Mouse (Mus musculus) macrophage (primary cell): ENCODE data around the gene Sept1. TPM values are rescaled to one million over a fixed set of nuclear protein-coding genes. Genes with fewer than 3 reads are reported as not detected.
"Not testable (repeated sequence)": the region's sequence is repeated elsewhere in the genome, so short reads cannot be mapped to it uniquely, and the experiment has no call there.

ENCODE experiments used
- H3K27ac ChIP-seq: fragments of 350-480 bp; formaldehyde crosslinking; 2 replicates; pipeline ENCODE4 v1.9.0; 2021
- H3K36me3 ChIP-seq: fragments of 350-480 bp; formaldehyde crosslinking; 2 replicates; pipeline ENCODE4 v1.9.0; 2021; ENCODE audit errors: inconsistent target
- H3K4me3 ChIP-seq: fragments of 350-480 bp; formaldehyde crosslinking; 2 replicates; pipeline ENCODE4 v1.9.0; 2021; ENCODE audit errors: inconsistent target
- H3K79me2 ChIP-seq: fragments of 350-480 bp; formaldehyde crosslinking; 2 replicates; pipeline ENCODE4 v1.9.0; 2021; ENCODE audit errors: inconsistent target
- WGBS: methylation state at CpG from one replicate; pipeline ENCODE4 v1.1.7; 2026; ENCODE audit warnings: inconsistent platforms; ENCODE audit not compliant: missing documents; 5-methylcytosine and 5-hydroxymethylcytosine counted together
- polyA plus RNA-seq: library from polyadenylated mRNA; stranded (reverse); fragments of 250-400 nt; gene quantifications from 3 replicates; pipeline ENCODE4 v1.2.4, GENCODE M21; 2018; ENCODE audit warnings: inconsistent platforms

Gene Sept1
- polyA plus RNA-seq, 1 experiment from 2014 or later, result 2.4 TPM

GRCm38 (mm10) chr7:127183345-127183744 is 49.6 kb downstream of the Sept1 start:
- Histone ChIP-seq H3K79me2 (no peaks in the 10 kb centered on the region), H3K36me3 (no peaks in the 10 kb centered on the region), H3K4me3 (no peak overlapping the region), H3K27ac (no peak overlapping the region)
- WGBS, result 84% methylated on average over 8 of the region's 8 CpGs

GRCm38 (mm10) chr7:127181724-127182123 is 51.2 kb downstream of the Sept1 start:
- not testable (repeated sequence) for H3K27ac ChIP-seq, H3K4me3 ChIP-seq, H3K36me3 ChIP-seq, H3K79me2 ChIP-seq
- 33% methylated on average over 3 of the region's 3 CpGs for WGBS

GRCm38 (mm10) chr7:127180783-127181182 is 52.1 kb downstream of the Sept1 start:
- H3K79me2 ChIP-seq, result no peaks in the 10 kb centered on the region
- H3K36me3 ChIP-seq, result no peaks in the 10 kb centered on the region
- H3K4me3 ChIP-seq, result no peak overlapping the region
- H3K27ac ChIP-seq, result no peak overlapping the region
- WGBS, result 31% methylated on average over 2 of the region's 2 CpGs

- Histone ChIP-seq H3K27ac (no peak overlapping the region), H3K36me3 (no peaks in the 10 kb centered on the region), H3K79me2 (no peaks in the 10 kb centered on the region), H3K4me3 (no peak overlapping the region)
- 89% methylated on average over 4 of the region's 4 CpGs for WGBS
Measured at GRCm38 (mm10) chr7:127176937-127177336, 56.0 kb downstream of the Sept1 start.

GRCm38 (mm10) chr7:127166501-127166900 is 66.4 kb downstream of the Sept1 start:
- Histone ChIP-seq H3K27ac (no peak overlapping the region), H3K36me3 (no peaks in the 10 kb centered on the region), H3K4me3 (no peak overlapping the region), H3K79me2 (no peaks in the 10 kb centered on the region)
- 94% methylated on average over 5 of the region's 5 CpGs for WGBS

GRCm38 (mm10) chr7:127165607-127166493 is 67.1 kb downstream of the Sept1 start:
- Histone ChIP-seq H3K36me3 (no peaks in the 10 kb centered on the region), H3K4me3 (no peak overlapping the region), H3K79me2 (no peaks in the 10 kb centered on the region), H3K27ac (peak overlapping the region; percentile 35)
- WGBS, result 70% methylated on average over 12 of the region's 12 CpGs

Other genes starting within 250 kb of the Sept1 start
- gene Mvp, start 218.5 kb downstream of the Sept1 start, polyA plus RNA-seq, result 88.1 to 116 TPM (median 99.9 TPM) in 3 replicates
- gene Pagr1b, start 216.6 kb downstream of the Sept1 start, polyA plus RNA-seq, result 1.4 to 5.2 TPM in 2 of 3 replicates, not detected in the other
- 1.1 to 15.9 TPM (median 13.4 TPM) in 3 replicates for gene Pagr1a, start 215.8 kb downstream of the Sept1 start, polyA plus RNA-seq
- 15.3 to 31.9 TPM (median 18.2 TPM) in 3 replicates for gene Gm42742, start 212.0 kb downstream of the Sept1 start, polyA plus RNA-seq
- not detected in 3 replicates for gene Prrt2, start 211.9 kb downstream of the Sept1 start, polyA plus RNA-seq
- gene Maz, start 206.1 kb downstream of the Sept1 start, polyA plus RNA-seq, result 58.9 to 102 TPM (median 70.2 TPM) in 3 replicates
- 1.8 to 5.1 TPM (median 4.4 TPM) in 3 replicates for gene Kif22, start 190.7 kb downstream of the Sept1 start, polyA plus RNA-seq
- gene Zg16, start 145.8 kb downstream of the Sept1 start, polyA plus RNA-seq, result not detected in 3 replicates
- gene AI467606, start 141.8 kb downstream of the Sept1 start, polyA plus RNA-seq, result 17.5 to 31.4 TPM (median 20.4 TPM) in 3 replicates
- not detected in 3 replicates for gene Qprt, start 110.9 kb downstream of the Sept1 start, polyA plus RNA-seq
- gene Spn, start 95.3 kb downstream of the Sept1 start, polyA plus RNA-seq, result 1.3 to 3.8 TPM (median 1.5 TPM) in 3 replicates
- gene Cd2bp2, start 37.1 kb downstream of the Sept1 start, polyA plus RNA-seq, result 36.2 to 55.7 TPM (median 41.4 TPM) in 3 replicates
- gene Tbc1d10b, start 24.7 kb downstream of the Sept1 start, polyA plus RNA-seq, result 32.8 to 44.1 TPM (median 41.7 TPM) in 3 replicates
- 0.47 to 1.4 TPM in 2 of 3 replicates, not detected in the other for gene Mylpf, start 24.2 kb downstream of the Sept1 start, polyA plus RNA-seq
- 5.4 to 7.1 TPM (median 5.6 TPM) in 3 replicates for gene Zfp553, start 69 bp downstream of the Sept1 start, polyA plus RNA-seq
- 2.3 to 8.3 TPM (median 8.1 TPM) in 3 replicates for gene Zfp771, start 11.1 kb upstream of the Sept1 start, polyA plus RNA-seq
- 15.9 to 45.9 TPM (median 27.1 TPM) in 3 replicates for gene Dctpp1, start 27.6 kb upstream of the Sept1 start, polyA plus RNA-seq
- 19.7 to 40.4 TPM (median 38.9 TPM) in 3 replicates for gene Sephs2, start 40.9 kb upstream of the Sept1 start, polyA plus RNA-seq
- 5.5 to 18.7 TPM (median 12.0 TPM) in 3 replicates for gene Itgal, start 63.1 kb upstream of the Sept1 start, polyA plus RNA-seq
- 11.5 to 14.2 TPM (median 12.0 TPM) in 3 replicates for gene Zfp768, start 112.5 kb upstream of the Sept1 start, polyA plus RNA-seq
- gene Zfp747, start 142.9 kb upstream of the Sept1 start, polyA plus RNA-seq, result 4.8 to 5.8 TPM (median 5.6 TPM) in 3 replicates
- gene 9130019O22Rik, start 154.0 kb upstream of the Sept1 start, polyA plus RNA-seq, result 1.7 to 2.8 TPM (median 2.4 TPM) in 3 replicates
- 1.3 to 3.1 TPM (median 1.6 TPM) in 3 replicates for gene E430018J23Rik, start 160.5 kb upstream of the Sept1 start, polyA plus RNA-seq
- 6.0 to 7.4 TPM (median 6.2 TPM) in 3 replicates for gene Zfp764, start 173.7 kb upstream of the Sept1 start, polyA plus RNA-seq
- 5.1 to 17.4 TPM (median 8.9 TPM) in 3 replicates for gene Zfp688, start 188.9 kb upstream of the Sept1 start, polyA plus RNA-seq
- 1.0 to 1.9 TPM (median 1.0 TPM) in 3 replicates for gene Zfp689, start 216.0 kb upstream of the Sept1 start, polyA plus RNA-seq
- gene Prr14, start 226.5 kb upstream of the Sept1 start, polyA plus RNA-seq, result 31.6 to 54.9 TPM (median 50.8 TPM) in 3 replicates
- gene Fbrs, start 246.1 kb upstream of the Sept1 start, polyA plus RNA-seq, result 47.3 to 163 TPM (median 92.9 TPM) in 3 replicates